18 mouse cellular contexts compared by ENCODE assay signal in the genomic region with DNA sequence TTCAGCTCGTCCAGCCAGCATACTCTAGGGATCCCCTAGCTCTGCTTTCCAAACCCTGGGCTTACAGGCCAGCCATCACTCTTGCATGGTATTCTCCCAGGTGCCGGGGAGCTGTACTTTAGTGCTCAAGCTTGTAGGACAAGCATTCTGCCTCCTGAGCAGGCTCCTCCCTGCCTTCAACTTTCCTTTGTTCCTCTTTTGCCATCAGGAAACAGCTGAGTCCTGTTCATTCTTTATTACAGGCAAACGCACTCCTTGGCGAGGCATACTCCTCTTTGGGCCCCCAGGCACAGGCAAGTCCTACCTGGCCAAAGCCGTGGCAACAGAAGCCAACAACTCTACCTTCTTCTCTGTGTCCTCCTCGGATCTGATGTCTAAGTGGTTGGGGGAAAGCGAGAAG. TPM values are rescaled to one million over a fixed set of nuclear protein-coding genes. Genes with fewer than 3 reads are reported as not detected.
"Had no signal": no experiment of that assay in that cellular context is flagged by ENCODE, and none has a peak within 500 bp of the region (broad histone marks: within the 10 kb centered on the region; RNA-seq: fewer than 3 reads in every experiment).

No protein-coding gene starts in this region.

- H3K9ac ChIP-seq: liver, postnatal 0 days; lung, embryonic 15.5 days; midbrain, embryonic 13.5 days; midbrain, embryonic 15.5 days; neural tube, embryonic 12.5 days had no signal

- H3K27me3 ChIP-seq: lung, embryonic 15.5 days; megakaryocyte, embryonic 14.5 days; midbrain, embryonic 13.5 days; midbrain, embryonic 15.5 days; neural tube, embryonic 12.5 days had no signal

- DNase-seq: liver, postnatal 0 days; lung, adult 2 months; lung, postnatal 4 days; right cerebral cortex, postnatal 14 days; thymus, adult 18-20 months; thymus, postnatal 14 days; thymus, postnatal 36 days had no signal

- H3K4me3 ChIP-seq: lung, embryonic 15.5 days; megakaryocyte, embryonic 14.5 days; midbrain, embryonic 13.5 days; midbrain, embryonic 15.5 days; neural tube, embryonic 12.5 days had no signal

- ATAC-seq: liver, postnatal 0 days; lung, postnatal 0 days; midbrain, embryonic 13.5 days; midbrain, embryonic 15.5 days had no signal

- H3K9me3 ChIP-seq: lung, embryonic 15.5 days; megakaryocyte, embryonic 14.5 days; midbrain, embryonic 13.5 days; midbrain, embryonic 15.5 days; neural tube, embryonic 12.5 days had no signal

- H3K27ac ChIP-seq: lung, embryonic 15.5 days; midbrain, embryonic 13.5 days; midbrain, embryonic 15.5 days; neural tube, embryonic 12.5 days had no signal

- H3K4me1 ChIP-seq: lung, embryonic 15.5 days; midbrain, embryonic 13.5 days; midbrain, embryonic 15.5 days; neural tube, embryonic 12.5 days had no signal

RNA-seq across cellular contexts. Expression of a gene that starts 24.8 kb away (rescaled TPM):
- total RNA-seq: midbrain, postnatal 0 days; monocyte, adult 5-6 weeks; neutrophil, adult 5-6 weeks had no signal
- polyA plus RNA-seq: midbrain, embryonic 11.5 days; midbrain, embryonic 13.5 days; midbrain, embryonic 15.5 days; midbrain, postnatal 0 days; neural tube, embryonic 12.5 days; neural tube, embryonic 14.5 days had no signal
